Mouse (Mus musculus) hindbrain, embryonic 10.5 days (tissue): ENCODE data around the gene Dedd2. TPM values are rescaled to one million over a fixed set of nuclear protein-coding genes. Genes with fewer than 3 reads are reported as not detected.

Experiments used
- DNase-seq: peaks from one replicate; pipeline ENCODE4 v3.0.0-alpha.2; 2017; ENCODE audit warnings: low spot score
- H3K27ac ChIP-seq: fragments of 300-500 bp; sonication (generic); 2 replicates; pipeline ENCODE4 v1.5.1; 2016; ENCODE audit warnings: mild to moderate bottlenecking, moderate library complexity
- H3K27me3 ChIP-seq: fragments of 300-500 bp; sonication (generic); 2 replicates; pipeline ENCODE4 v1.6.1; 2016; ENCODE audit warnings: mild to moderate bottlenecking; ENCODE audit not compliant: poor library complexity, insufficient read depth, severe bottlenecking
- H3K36me3 ChIP-seq: fragments of 300-500 bp; sonication (generic); 2 replicates; pipeline ENCODE4 v1.6.1; 2016; ENCODE audit warnings: mild to moderate bottlenecking, moderate library complexity
- H3K4me1 ChIP-seq: fragments of 300-500 bp; sonication (generic); replicated peaks from 2 replicates; pipeline ENCODE4 v1.6.1; 2016; ENCODE audit warnings: mild to moderate bottlenecking
- H3K4me3 ChIP-seq: fragments of 300-500 bp; sonication (generic); 2 replicates; pipeline ENCODE4 v1.5.1; 2016; ENCODE audit warnings: mild to moderate bottlenecking, moderate library complexity
- H3K9me3 ChIP-seq: fragments of 300-500 bp; sonication (generic); 2 replicates; pipeline ENCODE4 v1.6.1; 2016; ENCODE audit warnings: mild to moderate bottlenecking, moderate library complexity
- WGBS: fragments of 180-500 bp; shearing (Covaris S2); methylation state at CpG from one replicate; pipeline ENCODE4 v1.1.7; 2016; 5-methylcytosine and 5-hydroxymethylcytosine counted together
- polyA plus RNA-seq: library from polyadenylated mRNA; unstranded; fragments of >200 nt; fragmentation: Nextera tagmentation; extraction: Ambion mirVana; gene quantifications from 2 replicates; pipeline ENCODE4 v1.2.1, GENCODE M21; 2016

Dedd2 gene
- polyA plus RNA-seq, 1 experiment from 2014 or later: 11.2 TPM

- WGBS: 70% methylated on average over 7 of the region's 7 CpGs
- H3K27me3 ChIP-seq: no peaks in the 10 kb centered on the region
Observed at GRCm38 (mm10) chr7:25240631-25241030, 20.2 kb upstream of the Dedd2 start.

GRCm38 (mm10) chr7:25238829-25239623 is 18.6 kb upstream of the Dedd2 start:
- H3K4me3 ChIP-seq: peak overlapping the region; percentile 98
- H3K4me1 ChIP-seq: peaks cover 40% of the 10 kb centered on the region
- DNase-seq: peak; percentile 84
- peak overlapping the region; percentile 98 for H3K27ac ChIP-seq
- peaks cover 36% of the 10 kb centered on the region for H3K36me3 ChIP-seq
- H3K9me3 ChIP-seq: no peaks in the 10 kb centered on the region
- H3K27me3 ChIP-seq: no peaks in the 10 kb centered on the region
- 5% methylated on average over 30 of the region's 30 CpGs for WGBS

More at GRCm38 (mm10) chr7:25240631-25241030, 20.2 kb upstream of the Dedd2 start:
- Histone ChIP-seq H3K36me3 (peaks cover 36% of the 10 kb centered on the region), H3K4me3 (no peak overlapping the region), H3K4me1 (peaks cover 50% of the 10 kb centered on the region), H3K27ac (no peak overlapping the region), H3K9me3 (no peaks in the 10 kb centered on the region)
- no peak for DNase-seq

DNA sequence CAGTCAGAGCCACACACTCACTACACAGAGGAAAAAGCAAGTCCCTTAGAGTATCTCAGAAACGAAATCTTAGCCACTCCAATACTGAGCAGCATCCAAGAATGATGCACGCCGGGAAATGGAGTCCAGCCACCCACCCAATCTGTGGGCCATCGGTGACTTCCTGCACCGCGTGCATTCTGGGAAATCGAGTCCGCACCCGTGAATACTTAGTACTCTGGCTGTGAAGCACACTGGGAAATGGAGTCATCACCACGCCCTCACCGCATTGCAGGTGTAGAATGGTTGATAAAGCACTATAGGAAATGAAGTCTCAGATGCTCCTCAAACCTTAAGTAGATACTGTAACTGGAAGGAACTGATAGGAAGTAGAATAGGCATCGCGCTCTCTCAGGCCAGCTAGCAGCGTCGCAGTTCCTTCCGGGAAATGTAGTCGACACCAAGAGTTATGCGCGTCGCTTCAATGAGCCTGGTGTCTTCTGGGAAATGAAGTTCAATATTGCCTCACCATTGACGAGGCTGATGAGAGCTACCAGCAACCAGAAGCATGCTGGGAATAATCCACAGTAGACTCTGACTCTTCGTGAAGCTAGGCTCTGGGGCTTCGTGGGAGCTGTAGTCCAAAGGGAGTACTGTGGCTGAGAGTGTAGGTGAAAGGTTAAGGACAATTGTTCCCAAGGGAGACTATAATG is 17.7 kb upstream of the Dedd2 start:
- H3K27ac ChIP-seq: peak overlapping the region; percentile 98
- no peaks in the 10 kb centered on the region for H3K9me3 ChIP-seq
- WGBS: under 1% methylated on average over 23 of the region's 23 CpGs
- peaks cover 40% of the 10 kb centered on the region for H3K4me1 ChIP-seq
- DNase-seq: peak; percentile 93
- H3K4me3 ChIP-seq: peak overlapping the region; percentile 98
- peaks cover 36% of the 10 kb centered on the region for H3K36me3 ChIP-seq
- no peaks in the 10 kb centered on the region for H3K27me3 ChIP-seq

- Histone ChIP-seq H3K4me3 (peak within 1 kb of the TSS; percentile 98), H3K36me3 (peaks cover 36% of the 10 kb centered on the region), H3K4me1 (peaks cover 40% of the 10 kb centered on the region), H3K27me3 (no peaks in the 10 kb centered on the region), H3K9me3 (no peaks in the 10 kb centered on the region), H3K27ac (peak within 1 kb of the TSS; percentile 98)
- DNase-seq: peak; percentile 96
- under 1% methylated on average over 71 of the region's 76 CpGs for WGBS
Observed at GRCm38 (mm10) chr7:25237249-25238014, 17.0 kb upstream of the Dedd2 start, which contains the start of gene Gsk3a. Gene Gsk3a, minus strand, starts transcription at chr7:25237851.

- H3K4me3 ChIP-seq: peak overlapping the region; percentile 98; the same call in 1 of the 2 replicates
- H3K4me1 ChIP-seq: peaks cover 36% of the 10 kb centered on the region
- WGBS: 97% methylated on average over 5 of the region's 5 CpGs
- no peak overlapping the region for H3K27ac ChIP-seq
- H3K36me3 ChIP-seq: peaks cover 52% of the 10 kb centered on the region
- no peaks in the 10 kb centered on the region for H3K9me3 ChIP-seq
- no peak for DNase-seq
- H3K27me3 ChIP-seq: no peaks in the 10 kb centered on the region
Observed at GRCm38 (mm10) chr7:25235526-25235925, 15.1 kb upstream of the Dedd2 start.

DNA sequence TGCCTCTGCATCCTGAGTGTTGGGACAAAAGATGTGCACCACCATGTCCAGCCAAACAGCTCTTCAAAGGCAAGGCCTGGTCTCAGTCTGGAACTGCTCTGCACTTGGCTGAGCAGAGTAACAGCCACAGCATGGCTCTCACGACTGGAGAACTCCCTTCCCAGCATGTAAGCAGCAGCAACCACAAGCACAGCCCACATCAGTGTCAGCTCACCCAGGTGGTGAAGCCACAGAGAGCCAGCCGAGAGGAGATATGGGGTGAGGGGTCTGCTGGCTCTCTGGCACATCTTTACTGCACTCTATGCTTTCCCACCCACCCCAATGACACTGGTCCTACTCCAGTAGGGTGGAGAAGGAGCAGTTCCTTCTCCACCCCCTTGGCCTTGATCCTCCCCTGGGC is 12.6 kb upstream of the Dedd2 start:
- H3K9me3 ChIP-seq: no peaks in the 10 kb centered on the region
- H3K4me1 ChIP-seq: peaks cover 19% of the 10 kb centered on the region
- DNase-seq: no peak
- H3K36me3 ChIP-seq: peaks cover 77% of the 10 kb centered on the region
- WGBS: 86% methylated on average over 2 of the region's 2 CpGs
- no peaks in the 10 kb centered on the region for H3K27me3 ChIP-seq
- H3K27ac ChIP-seq: no peak overlapping the region
- H3K4me3 ChIP-seq: no peak overlapping the region

DNA sequence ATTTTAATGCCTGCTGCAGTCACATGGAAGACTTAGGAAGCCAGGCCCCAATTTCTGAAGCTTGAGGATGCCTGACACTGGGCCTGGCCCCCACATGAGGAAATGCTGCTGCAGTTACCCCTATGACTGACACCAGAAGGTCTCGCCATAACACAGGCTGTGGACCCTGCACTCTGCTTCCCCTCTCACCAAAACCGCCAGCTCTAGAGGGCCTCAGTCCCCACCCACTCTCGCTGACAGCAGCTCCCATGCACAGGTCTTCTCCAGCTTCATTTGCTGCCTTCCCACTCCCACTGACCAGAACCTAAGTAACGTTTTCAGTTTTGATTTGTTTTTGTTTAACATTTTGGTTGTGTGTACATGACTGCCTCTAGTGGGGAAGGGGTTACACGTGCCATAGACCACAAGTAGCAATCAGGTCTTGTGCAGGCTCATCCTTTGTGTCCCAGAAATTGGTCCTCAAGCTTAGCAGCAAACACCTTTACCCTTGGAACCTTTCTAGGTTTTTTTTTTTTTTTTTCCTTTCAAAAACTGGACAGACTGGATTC is 11.8 kb upstream of the Dedd2 start:
- H3K9me3 ChIP-seq: no peaks in the 10 kb centered on the region
- H3K27ac ChIP-seq: no peak overlapping the region
- DNase-seq: no peak
- WGBS: 73% methylated on average over 5 of the region's 5 CpGs
- H3K4me3 ChIP-seq: no peak overlapping the region
- H3K36me3 ChIP-seq: peaks cover 86% of the 10 kb centered on the region
- peaks cover 19% of the 10 kb centered on the region for H3K4me1 ChIP-seq
- no peaks in the 10 kb centered on the region for H3K27me3 ChIP-seq

DNA sequence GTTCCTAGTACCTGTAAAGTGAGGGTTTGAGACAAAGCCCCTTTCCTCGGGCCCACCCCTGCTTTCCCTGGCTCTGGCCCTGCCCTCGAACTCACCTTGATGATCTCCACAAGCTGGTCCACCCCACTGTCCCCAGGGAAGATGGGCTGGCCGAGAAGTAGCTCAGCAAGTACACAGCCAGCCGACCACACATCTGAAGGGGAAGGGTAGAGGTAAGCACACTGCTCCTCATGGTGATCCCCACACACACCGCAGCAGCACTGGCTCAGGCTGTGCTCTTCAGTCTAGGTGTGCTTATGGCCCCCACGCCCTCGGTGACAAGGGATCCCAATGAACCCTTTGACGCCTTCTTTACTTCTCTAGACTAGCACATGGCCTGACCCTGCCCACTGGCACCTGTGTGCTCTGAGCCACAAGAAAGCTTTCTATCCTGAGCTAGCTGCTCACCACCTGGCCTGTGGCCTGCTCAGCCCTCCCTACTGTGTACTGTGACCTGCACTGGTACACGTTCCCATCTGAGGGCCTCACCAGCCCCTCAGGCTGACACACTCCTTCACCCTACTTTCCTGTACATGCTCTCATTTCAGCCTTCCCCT is 10.4 kb upstream of the Dedd2 start:
- DNase-seq: no peak
- Histone ChIP-seq H3K36me3 (peaks cover 100% of the 10 kb centered on the region), H3K4me1 (peaks cover 8% of the 10 kb centered on the region)

GRCm38 (mm10) chr7:25227523-25228300 is 7.3 kb upstream of the Dedd2 start:
- H3K36me3 ChIP-seq: peaks cover 99% of the 10 kb centered on the region
- H3K9me3 ChIP-seq: no peaks in the 10 kb centered on the region
- peaks cover 4% of the 10 kb centered on the region for H3K4me1 ChIP-seq
- H3K4me3 ChIP-seq: no peak overlapping the region
- no peak overlapping the region for H3K27ac ChIP-seq
- no peak for DNase-seq
- 95% methylated on average over 1 of the region's 1 CpGs for WGBS
- no peaks in the 10 kb centered on the region for H3K27me3 ChIP-seq

More for the DNA sequence above, 10.4 kb upstream of the Dedd2 start:
- 87% methylated on average over 9 of the region's 9 CpGs for WGBS
- no peaks in the 10 kb centered on the region for H3K9me3 ChIP-seq
- no peak overlapping the region for H3K27ac ChIP-seq
- no peaks in the 10 kb centered on the region for H3K27me3 ChIP-seq
- H3K4me3 ChIP-seq: no peak overlapping the region

DNA sequence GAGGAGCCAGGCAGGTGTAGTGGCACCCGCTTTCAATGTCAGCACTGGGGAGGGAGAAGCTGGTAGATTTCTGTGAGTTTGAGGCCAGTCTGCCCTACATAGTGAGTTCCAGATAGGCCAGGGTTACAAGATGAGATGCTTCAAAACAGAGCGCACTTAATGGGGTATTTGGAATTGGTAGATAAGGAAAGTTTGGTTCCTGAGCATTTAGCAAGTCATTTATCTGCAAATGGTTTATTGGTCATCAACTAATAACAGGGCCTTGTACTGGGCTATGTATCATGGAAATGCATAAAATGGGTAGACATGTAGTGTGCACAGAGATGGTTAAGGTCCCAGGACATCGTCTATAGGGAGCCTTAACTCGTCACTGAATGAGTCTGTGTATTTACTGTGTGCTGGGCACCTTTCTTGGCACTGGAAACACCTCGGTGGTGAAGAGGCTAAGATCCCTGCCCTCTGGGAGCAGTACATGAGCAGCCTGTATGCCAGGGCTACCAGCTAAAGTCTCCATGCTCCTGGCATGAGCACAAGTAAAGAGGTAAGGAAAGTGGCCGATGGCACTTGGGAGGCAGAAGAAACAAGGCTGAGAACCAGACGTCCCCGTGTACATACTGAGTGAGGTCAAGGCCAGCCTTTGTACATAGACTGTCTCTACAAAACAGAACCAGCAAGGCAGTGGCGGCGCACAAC is 2.0 kb upstream of the Dedd2 start:
- H3K27me3 ChIP-seq: peaks cover 5% of the 10 kb centered on the region; the same call in 1 of the 2 replicates
- H3K9me3 ChIP-seq: no peaks in the 10 kb centered on the region
- peaks cover 50% of the 10 kb centered on the region for H3K4me1 ChIP-seq
- DNase-seq: no peak
- H3K36me3 ChIP-seq: peaks cover 47% of the 10 kb centered on the region
- H3K27ac ChIP-seq: peak overlapping the region; percentile 97; the same call in 1 of the 2 replicates
- peak overlapping the region; percentile 80 for H3K4me3 ChIP-seq
- 87% methylated on average over 10 of the region's 10 CpGs for WGBS
